Mouse (Mus musculus) hindbrain, embryonic 13.5 days (tissue): Measurements from ENCODE around the gene Rpl39l. TPM values are rescaled to one million over a fixed set of nuclear protein-coding genes. Genes with fewer than 3 reads are reported as not detected.
"Not testable (repeated sequence)": the region's sequence is repeated elsewhere in the genome, so short reads cannot be mapped to it uniquely, and the experiment has no call there.

Source experiments
- ATAC-seq: fragments of 200-750 bp; cut with Nextera tagmentation; 2 replicates; pipeline ENCODE4 v1.8.0; 2017; ENCODE audit warnings: moderate TSS enrichment; ENCODE audit not compliant: low FRiP score
- H3K27ac ChIP-seq: fragments of 300-500 bp; sonication (generic); 2 replicates; pipeline ENCODE4 v1.5.1; 2015; ENCODE audit warnings: inconsistent platforms, mild to moderate bottlenecking, moderate library complexity
- H3K27me3 ChIP-seq: fragments of 300-500 bp; sonication (generic); 2 replicates; pipeline ENCODE4 v1.6.1; 2015; ENCODE audit warnings: mild to moderate bottlenecking, inconsistent platforms
- H3K36me3 ChIP-seq: fragments of 300-500 bp; sonication (generic); 2 replicates; pipeline ENCODE4 v1.6.1; 2015; ENCODE audit warnings: mild to moderate bottlenecking, inconsistent platforms
- H3K4me1 ChIP-seq: fragments of 300-500 bp; sonication (generic); replicated peaks from 2 replicates; pipeline ENCODE4 v1.6.1; 2015; ENCODE audit warnings: inconsistent platforms
- H3K4me2 ChIP-seq: fragments of 300-500 bp; sonication (generic); 2 replicates; pipeline ENCODE4 v1.6.1; 2015; ENCODE audit warnings: inconsistent platforms, mild to moderate bottlenecking, moderate library complexity
- H3K4me3 ChIP-seq: fragments of 300-500 bp; sonication (generic); 2 replicates; pipeline ENCODE4 v1.5.1; 2015; ENCODE audit warnings: mild to moderate bottlenecking, inconsistent platforms
- H3K9ac ChIP-seq: fragments of 300-500 bp; sonication (generic); 2 replicates; pipeline ENCODE4 v1.6.1; 2015; ENCODE audit warnings: mild to moderate bottlenecking, inconsistent platforms
- H3K9me3 ChIP-seq: fragments of 300-500 bp; sonication (generic); 2 replicates; pipeline ENCODE4 v1.6.1; 2016; ENCODE audit warnings: inconsistent platforms
- WGBS: fragments of 180-500 bp; shearing (Covaris S2); methylation state at CpG from one replicate; pipeline ENCODE4 v1.1.7; 2015; 5-methylcytosine and 5-hydroxymethylcytosine counted together
- polyA plus RNA-seq: library from polyadenylated mRNA; unstranded; fragments of >200 nt; fragmentation: Nextera tagmentation; extraction: Ambion mirVana; gene quantifications from 2 replicates; pipeline ENCODE4 v1.2.1, GENCODE M21; 2015

Gene Rpl39l
- polyA plus RNA-seq: 0.34 and 0.65 TPM in 2 replicates

DNA sequence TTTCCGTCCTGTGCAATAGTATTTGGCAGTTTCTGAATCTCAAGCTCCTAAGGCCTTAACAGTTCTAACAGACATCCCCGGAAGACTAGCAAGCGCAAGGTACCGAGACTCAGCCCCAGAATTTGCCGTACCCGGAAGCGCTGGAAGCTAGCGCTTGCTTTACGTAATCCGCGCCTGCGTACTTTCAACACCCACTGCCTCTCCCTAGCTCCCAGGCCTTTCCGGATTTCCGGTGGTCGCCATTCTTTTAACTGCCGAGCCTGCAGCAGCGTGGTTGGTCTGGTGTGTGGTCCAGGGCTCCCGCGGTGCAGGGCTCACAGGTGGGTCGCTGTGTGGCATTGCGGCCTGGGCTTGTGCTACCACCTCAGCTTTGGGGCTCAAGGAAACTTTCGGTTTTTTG is at the start of gene Rpl39l:
Gene Rpl39l, plus strand, starts transcription at position 222 of the 400 bp plus-strand sequence.
- Histone ChIP-seq H3K4me2 (no peak within 1 kb of the TSS), H3K9ac (no peak within 1 kb of the TSS), H3K36me3 (no peaks in the 10 kb centered on the region), H3K27ac (no peak within 1 kb of the TSS), H3K4me3 (no peak within 1 kb of the TSS), H3K27me3 (no peaks in the 10 kb centered on the region), H3K9me3 (peaks cover 5% of the 10 kb centered on the region; the same call in 1 of the 2 replicates), H3K4me1 (no peaks in the 10 kb centered on the region)
- 88% methylated on average over 22 of the region's 22 CpGs for WGBS
- ATAC-seq: no peak

DNA sequence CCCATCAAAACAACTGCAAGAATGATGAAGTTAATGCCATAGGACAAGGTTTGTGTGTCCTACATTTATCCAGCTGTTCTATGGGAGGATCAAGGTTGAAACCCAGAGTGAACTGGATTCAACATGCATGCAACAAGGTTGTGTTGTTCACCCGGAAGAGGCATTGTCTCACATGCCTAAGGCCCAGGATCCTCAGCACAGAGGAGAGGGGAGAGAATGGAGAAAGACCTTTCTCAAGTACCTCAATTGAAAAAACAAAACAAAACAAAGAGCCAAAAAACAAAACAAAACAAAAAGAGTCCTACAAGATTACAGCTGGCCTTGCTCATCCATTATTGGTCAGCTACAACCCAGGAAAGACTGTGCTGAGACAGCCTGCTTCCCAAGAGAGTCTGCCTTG is 42.4 kb upstream of the Rpl39l start:
- no peak for ATAC-seq
- Histone ChIP-seq H3K27me3 (no peaks in the 10 kb centered on the region), H3K4me1 (no peaks in the 10 kb centered on the region), H3K27ac (no peak overlapping the region), H3K36me3 (no peaks in the 10 kb centered on the region), H3K4me2 (no peak overlapping the region), H3K9me3 (0 out of 2 replicates have a peak, but pooled peaks cover 6% of the 10 kb centered on the region), H3K4me3 (no peak overlapping the region), H3K9ac (no peak overlapping the region)
- WGBS: 91% methylated on average over 1 of the region's 1 CpGs

DNA sequence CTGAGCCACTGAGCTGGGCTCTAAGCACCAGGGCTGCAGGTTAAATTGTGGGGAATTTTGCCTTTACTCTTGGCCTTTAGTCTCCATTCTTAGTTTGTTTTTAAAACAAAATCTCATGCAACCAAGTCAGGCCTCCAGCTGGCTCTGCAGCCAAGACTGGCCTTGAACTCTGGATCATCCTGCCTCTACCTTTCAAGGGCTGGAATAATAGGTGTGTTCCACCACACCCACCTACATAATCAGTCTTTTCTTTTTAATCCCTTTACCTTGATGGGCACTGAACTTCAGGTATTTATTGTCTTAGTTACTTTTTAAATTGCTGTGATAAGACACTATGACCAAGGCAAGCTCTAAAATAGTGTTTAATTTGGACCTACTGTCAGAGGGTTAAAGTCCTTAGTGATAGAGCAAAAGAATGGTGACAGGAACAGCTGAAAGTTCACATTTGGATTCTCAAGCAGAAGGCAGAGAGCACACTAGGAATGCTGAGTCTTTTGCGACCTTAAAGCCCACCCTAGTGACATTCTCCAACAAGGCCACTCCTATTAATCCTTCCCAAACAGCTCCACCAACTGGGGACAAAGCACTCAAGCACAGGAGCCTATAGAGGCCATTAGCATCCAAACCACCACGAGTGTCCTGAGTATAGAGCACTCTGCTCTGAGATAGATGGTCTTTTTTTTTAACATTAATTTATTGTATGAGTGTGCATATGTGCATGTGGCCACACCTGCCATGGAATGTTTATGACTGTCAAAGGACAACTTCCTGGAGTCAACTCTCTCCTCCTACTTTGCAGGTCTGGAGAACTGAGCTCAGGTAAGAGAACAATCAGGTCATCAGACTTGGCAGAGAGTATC is 40.7 kb upstream of the Rpl39l start:
- 74% methylated on average over 2 of the region's 2 CpGs for WGBS
- Histone ChIP-seq H3K4me3 (no peak overlapping the region), H3K27me3 (no peaks in the 10 kb centered on the region), H3K27ac (no peak overlapping the region), H3K4me2 (no peak overlapping the region), H3K4me1 (no peaks in the 10 kb centered on the region), H3K36me3 (no peaks in the 10 kb centered on the region), H3K9me3 (0 out of 2 replicates have a peak, but pooled peaks cover 6% of the 10 kb centered on the region), H3K9ac (no peak overlapping the region)
- no peak for ATAC-seq

DNA sequence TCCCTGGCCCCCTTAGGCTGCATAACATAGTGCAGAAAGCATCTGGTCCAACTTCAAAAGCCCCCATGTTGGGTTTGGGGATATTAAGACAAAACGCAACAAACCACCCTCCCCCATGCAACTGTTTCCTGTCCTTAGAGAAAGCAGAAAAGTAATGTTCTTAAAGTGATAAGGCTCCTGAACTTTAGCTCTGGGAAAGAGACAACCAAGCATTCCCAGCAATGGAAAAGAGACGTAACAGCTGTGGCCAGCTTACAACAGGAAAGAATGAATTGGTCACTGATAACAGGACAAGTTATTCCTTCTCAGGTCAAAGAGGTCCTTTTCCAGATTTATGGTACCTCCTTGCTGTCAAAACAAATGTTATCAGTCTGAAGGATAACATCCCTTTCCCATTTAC is 26.9 kb upstream of the Rpl39l start:
- H3K9me3 ChIP-seq: no peaks in the 10 kb centered on the region
- H3K4me1 ChIP-seq: no peaks in the 10 kb centered on the region
- no peak overlapping the region for H3K4me2 ChIP-seq
- no peaks in the 10 kb centered on the region for H3K36me3 ChIP-seq
- no peak for ATAC-seq
- no peak overlapping the region for H3K27ac ChIP-seq
- H3K9ac ChIP-seq: no peak overlapping the region
- H3K4me3 ChIP-seq: no peak overlapping the region
- no peaks in the 10 kb centered on the region for H3K27me3 ChIP-seq
- 84% methylated on average over 2 of the region's 2 CpGs for WGBS

DNA sequence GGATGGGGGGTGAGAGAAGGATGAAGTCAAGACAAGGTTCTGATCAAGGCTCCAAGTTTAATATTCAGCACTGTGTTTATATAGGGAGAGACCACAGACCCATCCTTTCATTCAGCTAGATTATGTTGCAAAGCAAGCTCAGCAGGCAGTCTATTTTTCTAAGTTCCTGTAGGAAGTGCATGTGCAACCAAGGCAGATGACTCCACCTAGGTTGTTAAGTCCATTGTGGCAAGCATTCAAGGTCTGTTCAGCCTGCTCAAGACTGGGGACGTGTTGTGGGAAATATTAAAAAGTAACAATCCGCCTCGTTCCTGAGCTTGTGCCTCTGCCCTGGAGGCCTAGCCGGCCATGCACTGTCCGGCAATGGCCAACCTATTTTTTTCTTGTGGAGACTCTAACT is 22.6 kb upstream of the Rpl39l start:
- H3K9ac ChIP-seq: no peak overlapping the region
- H3K4me3 ChIP-seq: no peak overlapping the region
- H3K9me3 ChIP-seq: no peaks in the 10 kb centered on the region
- H3K27me3 ChIP-seq: no peaks in the 10 kb centered on the region
- H3K27ac ChIP-seq: no peak overlapping the region
- H3K4me1 ChIP-seq: no peaks in the 10 kb centered on the region
- WGBS: 95% methylated on average over 5 of the region's 5 CpGs
- no peak overlapping the region for H3K4me2 ChIP-seq
- ATAC-seq: no peak
- no peaks in the 10 kb centered on the region for H3K36me3 ChIP-seq

DNA sequence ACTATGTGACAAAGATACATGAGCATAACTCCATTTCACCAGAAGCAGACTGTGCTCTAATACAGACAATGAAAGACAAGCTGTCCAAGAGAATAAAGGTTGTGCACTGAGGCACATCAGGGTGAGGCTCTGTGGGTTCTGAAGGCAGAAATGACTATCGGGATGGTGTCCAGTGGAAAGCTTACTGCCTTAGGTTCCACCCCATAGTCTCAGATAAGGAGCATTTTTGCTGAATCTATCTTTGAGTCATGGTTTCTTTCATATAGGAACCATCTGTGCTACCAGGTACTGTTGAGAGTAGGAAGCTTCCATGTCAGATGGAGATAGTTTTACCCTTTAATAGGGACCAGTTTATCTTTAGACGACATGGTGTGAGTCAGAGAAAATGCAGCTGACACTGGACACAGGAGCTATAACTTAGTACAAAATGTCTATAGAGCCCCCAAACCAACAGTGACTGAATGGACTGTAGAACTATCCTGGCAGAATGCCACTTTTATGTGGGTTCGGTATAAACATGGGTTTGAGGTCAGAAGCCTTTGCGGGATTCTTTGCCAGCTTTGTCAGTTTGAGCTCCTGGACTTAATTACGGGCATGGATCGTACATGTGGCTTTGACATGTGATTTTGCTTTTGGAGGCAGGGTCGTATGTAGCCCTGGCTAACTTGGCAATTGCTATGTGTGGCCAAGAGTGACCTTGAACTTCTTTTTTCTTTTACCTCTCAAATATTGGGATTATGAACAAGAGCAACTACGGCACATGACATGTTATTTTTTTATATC is 712 bp upstream of the Rpl39l start:
- Histone ChIP-seq H3K9ac (no peak overlapping the region), H3K27ac (no peak overlapping the region), H3K27me3 (no peaks in the 10 kb centered on the region), H3K36me3 (no peaks in the 10 kb centered on the region), H3K4me2 (no peak overlapping the region), H3K9me3 (peaks cover 5% of the 10 kb centered on the region; the same call in 1 of the 2 replicates), H3K4me3 (no peak overlapping the region), H3K4me1 (no peaks in the 10 kb centered on the region)
- 92% methylated on average over 8 of the region's 8 CpGs for WGBS
- ATAC-seq: no peak

DNA sequence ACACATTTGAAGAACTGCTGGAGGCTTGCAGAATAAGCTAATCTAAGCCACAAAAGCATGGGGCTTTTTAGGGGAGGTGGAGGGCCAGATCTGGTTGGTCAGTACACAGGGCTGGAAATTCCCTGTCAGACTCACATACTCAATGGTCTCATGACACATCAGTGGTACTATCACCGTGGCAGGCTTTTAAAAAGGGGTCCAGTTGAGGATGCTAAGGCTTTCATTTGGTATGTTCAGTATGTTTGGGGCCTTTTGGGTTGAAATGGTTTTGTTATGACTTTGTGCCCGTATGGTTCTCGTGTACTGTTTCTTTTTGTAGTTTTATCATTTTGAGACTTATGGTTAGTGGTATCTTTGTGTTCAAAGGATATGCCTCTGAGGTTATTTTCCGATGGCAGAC is 1.2 kb downstream of the Rpl39l start:
- Histone ChIP-seq H3K27ac (no peak overlapping the region), H3K4me2 (no peak overlapping the region), H3K9ac (no peak overlapping the region), H3K36me3 (no peaks in the 10 kb centered on the region), H3K27me3 (no peaks in the 10 kb centered on the region), H3K9me3 (no peaks in the 10 kb centered on the region), H3K4me1 (no peaks in the 10 kb centered on the region), H3K4me3 (no peak overlapping the region)
- ATAC-seq: no peak
- WGBS: 90% methylated on average over 4 of the region's 4 CpGs

DNA sequence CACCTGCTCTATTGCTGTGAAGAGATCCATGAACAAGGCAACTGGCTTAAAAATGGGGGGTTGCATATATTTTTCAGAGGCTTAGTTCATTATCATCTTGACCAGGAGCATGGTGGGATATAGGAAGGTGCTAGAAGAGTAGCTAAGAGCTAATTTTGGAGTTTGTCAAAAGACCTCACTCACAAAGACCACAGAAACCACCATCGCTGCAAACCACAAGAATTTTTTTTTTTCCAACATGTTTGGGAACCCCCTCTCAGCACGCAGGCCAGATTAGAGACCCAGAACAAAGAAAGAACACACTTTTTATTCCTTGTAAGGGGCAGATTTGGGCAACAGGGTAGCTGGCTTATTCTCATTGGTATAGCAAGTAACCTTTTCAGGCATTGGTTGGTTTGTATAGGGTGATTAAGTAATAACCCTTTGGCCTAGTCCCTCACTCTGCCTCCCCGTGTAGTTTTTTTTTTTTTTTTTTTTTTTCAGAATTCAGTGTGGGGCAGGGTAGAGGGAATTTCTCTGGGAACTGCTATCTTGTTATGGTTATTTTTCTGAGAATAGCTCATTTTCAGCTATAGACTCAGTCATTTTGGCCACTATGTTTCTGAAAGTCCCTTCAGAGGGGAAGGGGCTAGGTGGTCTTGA is 2.3 kb downstream of the Rpl39l start:
- Histone ChIP-seq H3K4me1 (no peaks in the 10 kb centered on the region), H3K4me2 (no peak overlapping the region), H3K9me3 (peaks cover 6% of the 10 kb centered on the region; the same call in 1 of the 2 replicates), H3K9ac (no peak overlapping the region), H3K27me3 (no peaks in the 10 kb centered on the region), H3K4me3 (no peak overlapping the region), H3K36me3 (no peaks in the 10 kb centered on the region), H3K27ac (no peak overlapping the region)
- no peak for ATAC-seq
- 87% methylated on average over 3 of the region's 3 CpGs for WGBS

DNA sequence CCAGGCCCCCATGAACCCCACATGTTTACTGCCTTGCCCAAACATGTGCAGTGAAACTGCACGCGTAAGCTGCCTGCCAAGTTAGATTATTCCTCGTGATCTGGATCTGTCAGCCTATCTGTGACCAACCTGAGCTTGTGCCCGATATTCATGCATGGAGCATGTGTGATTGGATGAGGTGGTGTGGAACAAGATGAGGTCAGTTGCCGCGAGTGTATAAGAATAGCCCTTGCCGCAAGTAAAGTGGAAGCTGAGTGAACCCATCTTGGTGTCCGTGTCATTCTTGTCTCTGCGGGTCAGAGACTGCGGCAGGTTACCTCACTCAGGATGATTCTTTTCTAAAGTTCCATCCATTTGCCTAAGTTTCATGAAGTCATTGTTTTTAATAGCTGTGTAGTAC is 17.4 kb downstream of the Rpl39l start:
- H3K4me3 ChIP-seq, H3K27me3 ChIP-seq, H3K27ac ChIP-seq, H3K36me3 ChIP-seq, H3K9ac ChIP-seq, ATAC-seq, H3K4me1 ChIP-seq, H3K4me2 ChIP-seq: not testable (repeated sequence)
- peaks cover 54% of the 10 kb centered on the region for H3K9me3 ChIP-seq
- 96% methylated on average over 10 of the region's 10 CpGs for WGBS

DNA sequence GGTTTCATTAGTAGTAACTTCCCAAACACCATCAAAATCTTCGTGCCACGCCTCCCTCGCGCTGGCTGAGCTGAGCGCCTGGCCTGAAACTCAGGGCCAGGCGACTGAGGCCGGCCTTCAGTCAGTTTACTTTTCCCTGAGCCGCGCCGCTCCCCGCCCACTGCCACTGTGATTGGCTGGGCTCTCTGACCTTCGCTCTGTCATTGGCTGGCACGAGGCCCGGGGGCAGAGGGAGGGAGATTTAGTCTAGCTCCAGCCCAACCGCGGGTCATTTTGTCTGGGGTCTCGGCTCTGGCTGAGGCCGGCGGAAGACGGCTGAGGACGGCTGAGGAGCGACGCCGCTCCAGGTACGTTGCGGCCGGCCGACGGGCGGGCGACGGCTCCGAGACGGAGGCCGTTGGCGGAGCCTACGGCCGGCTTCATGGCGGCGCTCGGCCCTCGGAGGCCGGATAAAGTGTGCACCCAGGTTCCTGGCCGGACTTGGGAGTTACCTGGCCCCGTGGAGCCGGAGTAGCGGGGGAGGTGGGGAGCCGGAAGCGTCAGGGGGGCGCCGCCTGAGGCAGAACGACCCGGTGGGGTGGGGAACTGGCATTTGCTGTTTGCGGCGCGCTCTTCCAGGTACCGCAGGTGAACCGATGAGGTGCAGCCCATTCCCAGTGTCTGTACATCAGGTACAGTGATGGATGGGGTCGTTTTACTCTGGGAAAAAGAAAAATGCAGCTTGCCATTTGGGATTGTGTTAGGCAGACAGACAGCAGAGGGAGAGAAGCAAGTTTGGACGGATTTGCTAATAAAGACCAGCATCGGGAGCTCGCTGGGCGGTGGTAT is 22.9 kb downstream of the Rpl39l start, which contains the start of gene Atf7ip2:
Gene Atf7ip2, plus strand, starts transcription at position 34 of the 828 bp plus-strand sequence.
- Histone ChIP-seq H3K4me1 (peaks cover 7% of the 10 kb centered on the region), H3K27me3 (peaks cover 12% of the 10 kb centered on the region; the same call in 1 of the 2 replicates), H3K4me3 (peak within 1 kb of the TSS; percentile 54), H3K36me3 (no peaks in the 10 kb centered on the region), H3K9ac (peak within 1 kb of the TSS; percentile 71), H3K4me2 (peak within 1 kb of the TSS; percentile 96), H3K27ac (no peak within 1 kb of the TSS), H3K9me3 (peaks cover 4% of the 10 kb centered on the region)
- under 1% methylated on average over 63 of the region's 63 CpGs for WGBS
- peak; percentile 98 for ATAC-seq

DNA sequence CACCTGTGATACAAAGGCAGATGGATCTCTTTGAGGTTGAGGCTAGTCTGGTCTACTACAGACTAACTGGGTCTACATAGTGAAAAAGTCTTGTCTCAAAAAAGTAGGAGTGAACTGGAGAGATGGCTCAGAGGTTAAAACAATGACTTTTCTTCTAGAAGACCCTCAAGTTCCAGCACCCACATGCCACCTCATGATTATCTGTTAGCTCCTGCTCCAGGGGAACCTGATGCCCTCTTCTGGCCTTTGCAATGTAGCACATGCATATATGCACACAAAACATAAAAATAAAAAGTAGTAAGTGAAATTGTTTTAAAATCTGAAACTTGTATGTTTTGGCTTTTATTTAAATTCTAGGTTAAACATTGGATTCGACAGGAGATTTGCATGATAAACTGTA is 38.8 kb downstream of the Rpl39l start:
- Histone ChIP-seq H3K9ac (no peak overlapping the region), H3K36me3 (no peaks in the 10 kb centered on the region), H3K4me3 (no peak overlapping the region), H3K4me1 (no peaks in the 10 kb centered on the region), H3K27ac (no peak overlapping the region), H3K27me3 (no peaks in the 10 kb centered on the region), H3K4me2 (no peak overlapping the region), H3K9me3 (no peaks in the 10 kb centered on the region)
- 84% methylated on average over 1 of the region's 1 CpGs for WGBS
- ATAC-seq: no peak
